Mouse (Mus musculus) kidney, embryonic 16.5 days (tissue): Measurements from ENCODE around the gene Mrpl11. TPM values are rescaled to one million over a fixed set of nuclear protein-coding genes. Genes with fewer than 3 reads are reported as not detected.

Source experiments
- ATAC-seq: fragments of 200-750 bp; cut with Nextera tagmentation; 2 replicates; pipeline ENCODE4 v1.8.0; 2017; ENCODE audit warnings: moderate TSS enrichment; ENCODE audit not compliant: low FRiP score, low TSS enrichment
- H3K27ac ChIP-seq: fragments of 300-500 bp; sonication (generic); 2 replicates; pipeline ENCODE4 v1.5.1; 2014; ENCODE audit warnings: low read length
- H3K27me3 ChIP-seq: fragments of 300-500 bp; sonication (generic); 2 replicates; pipeline ENCODE4 v1.6.1; 2014; ENCODE audit warnings: low read length, control low read depth, mixed read lengths; ENCODE audit not compliant: insufficient read depth
- H3K36me3 ChIP-seq: fragments of 300-500 bp; sonication (generic); 2 replicates; pipeline ENCODE4 v1.6.1; 2014; ENCODE audit warnings: low read length, control low read depth, mixed read lengths; ENCODE audit not compliant: insufficient read depth
- H3K4me1 ChIP-seq: fragments of 300-500 bp; sonication (generic); 2 replicates; pipeline ENCODE4 v1.6.1; 2014; ENCODE audit warnings: low read length, control low read depth, mixed read lengths; ENCODE audit not compliant: insufficient read depth
- H3K4me2 ChIP-seq: fragments of 300-500 bp; sonication (generic); replicated peaks from 2 replicates; pipeline ENCODE4 v1.6.1; 2014; ENCODE audit warnings: low read depth, low read length
- H3K4me3 ChIP-seq: fragments of 300-500 bp; sonication (generic); 2 replicates; pipeline ENCODE4 v1.5.1; 2014; ENCODE audit warnings: mild to moderate bottlenecking, low read length
- H3K9ac ChIP-seq: fragments of 300-500 bp; sonication (generic); replicated peaks from 2 replicates; pipeline ENCODE4 v1.6.1; 2014; ENCODE audit warnings: low read length
- H3K9me3 ChIP-seq: fragments of 300-500 bp; sonication (generic); 2 replicates; pipeline ENCODE4 v1.6.1; 2016; ENCODE audit warnings: low read length, control low read depth
- WGBS: fragments of 180-500 bp; shearing (Covaris S2); extraction: QIAGEN DNeasy Blood & Tissue Kit; methylation state at CpG from one replicate; pipeline ENCODE4 v1.1.7; 2014; 5-methylcytosine and 5-hydroxymethylcytosine counted together
- polyA plus RNA-seq: library from polyadenylated mRNA; unstranded; fragments of >200 nt; fragmentation: Nextera tagmentation; extraction: Ambion mirVana; gene quantifications from 2 replicates; pipeline ENCODE4 v1.2.1, GENCODE M21; 2015

Mrpl11 gene
- polyA plus RNA-seq, result 102 and 106 TPM in 2 replicates

DNA sequence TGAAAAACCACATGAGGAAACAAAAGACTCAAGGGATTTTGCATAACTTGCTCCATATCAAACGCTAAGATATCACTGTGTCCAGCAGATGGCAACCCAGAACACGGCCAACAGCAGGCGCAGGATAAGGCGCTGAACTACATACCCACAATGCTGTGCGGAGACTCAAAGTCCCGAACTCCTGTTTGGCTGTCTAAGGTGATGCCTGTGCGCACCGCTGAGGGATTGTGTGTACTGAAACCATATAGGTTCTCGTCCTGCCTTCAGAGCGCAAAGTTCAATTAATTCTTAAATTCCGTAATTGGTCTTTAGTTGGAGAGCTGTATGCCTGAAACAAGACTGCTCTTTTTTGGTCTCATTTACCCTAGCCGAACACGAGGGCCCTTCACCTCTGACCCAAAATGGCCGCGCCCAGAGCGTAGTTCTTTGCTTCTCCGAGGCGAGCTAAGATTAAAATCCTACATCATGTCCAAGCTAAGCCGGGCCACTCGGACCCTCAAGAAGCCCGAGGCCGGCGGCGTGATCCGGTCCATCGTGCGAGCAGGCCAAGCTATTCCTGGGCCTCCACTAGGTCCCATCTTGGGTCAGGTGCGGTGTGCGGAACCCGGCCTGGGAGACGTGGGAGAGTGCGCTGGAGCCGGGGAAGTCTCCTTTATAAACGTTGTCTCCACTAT is at the start of gene Mrpl11:
TSS of gene Mrpl11 (plus strand) at position 220 of the 674 bp plus-strand sequence.
- Histone ChIP-seq H3K9me3 (no peaks in the 10 kb centered on the region), H3K4me3 (peak within 1 kb of the TSS; percentile 86), H3K27ac (peak within 1 kb of the TSS; percentile 80), H3K36me3 (peaks cover 23% of the 10 kb centered on the region), H3K4me1 (peaks cover 7% of the 10 kb centered on the region), H3K9ac (peak within 1 kb of the TSS; percentile 88), H3K4me2 (peak within 1 kb of the TSS; percentile 79), H3K27me3 (no peaks in the 10 kb centered on the region)
- WGBS, result under 1% methylated on average over 34 of the region's 34 CpGs
- ATAC-seq, result peak; percentile 96

DNA sequence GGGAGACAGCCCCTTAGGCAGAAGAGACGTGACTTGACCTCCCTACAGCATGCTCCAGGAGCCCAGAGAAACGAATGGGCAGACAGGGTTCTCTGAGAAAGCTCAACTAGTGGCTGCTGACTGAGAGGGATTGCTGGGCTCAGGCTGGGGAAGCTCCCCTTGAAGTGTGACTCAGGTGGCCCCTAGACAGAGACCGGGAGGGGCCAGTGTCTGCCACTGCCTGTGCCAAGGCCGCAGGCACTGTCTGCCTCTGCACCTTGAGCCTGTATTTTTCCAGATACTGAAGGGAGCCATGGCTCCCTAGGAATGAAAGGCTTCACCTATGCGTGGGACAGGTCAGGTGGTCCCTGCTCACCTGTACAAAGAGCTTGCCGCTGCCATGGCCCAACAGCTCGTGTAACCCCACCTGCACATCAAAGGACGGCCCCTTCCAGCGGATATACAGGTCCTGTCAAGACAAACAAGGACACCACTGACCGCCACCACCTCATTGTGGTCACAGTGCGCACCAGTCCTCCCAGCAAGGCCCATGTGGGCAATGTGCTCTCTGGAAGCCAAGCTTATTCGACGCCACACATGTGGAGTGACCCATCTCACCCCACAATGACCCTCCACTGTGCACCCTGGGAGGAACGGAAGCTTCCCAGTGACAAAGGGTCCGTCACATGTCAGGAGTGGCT is 45.9 kb upstream of the Mrpl11 start:
- H3K4me1 ChIP-seq, result no peaks in the 10 kb centered on the region
- WGBS, result 90% methylated on average over 15 of the region's 15 CpGs
- no peak overlapping the region for H3K4me3 ChIP-seq

DNA sequence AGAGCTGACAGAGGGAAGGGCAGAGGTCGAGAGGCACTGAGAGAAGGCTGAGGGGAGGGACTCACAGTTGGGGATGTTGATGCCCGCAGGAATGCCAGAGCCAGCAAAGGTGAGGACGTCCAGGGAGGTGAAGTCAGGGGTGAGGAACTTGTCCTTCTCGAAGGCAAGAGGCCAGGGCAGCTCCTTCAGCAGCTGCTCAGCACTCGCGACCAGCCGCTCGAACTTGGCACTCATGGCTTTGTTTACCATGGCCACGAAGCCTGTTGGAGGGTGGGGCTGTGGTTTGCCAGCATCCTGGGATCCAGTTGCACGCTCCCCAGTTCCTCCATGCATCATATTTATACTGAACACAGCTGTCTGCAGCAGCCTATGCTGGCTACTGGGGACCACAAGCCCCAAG is 45.1 kb upstream of the Mrpl11 start:
- no peaks in the 10 kb centered on the region for H3K27me3 ChIP-seq
- WGBS, result 85% methylated on average over 10 of the region's 10 CpGs
- H3K36me3 ChIP-seq, result peaks cover 77% of the 10 kb centered on the region
- H3K4me1 ChIP-seq, result no peaks in the 10 kb centered on the region
- H3K4me2 ChIP-seq, result no peak overlapping the region
- H3K27ac ChIP-seq, result no peak overlapping the region
- H3K9ac ChIP-seq, result no peak overlapping the region
- H3K9me3 ChIP-seq, result no peaks in the 10 kb centered on the region
- no peak for ATAC-seq
- H3K4me3 ChIP-seq, result no peak overlapping the region

More for the DNA sequence above, 45.9 kb upstream of the Mrpl11 start:
- Histone ChIP-seq H3K27me3 (no peaks in the 10 kb centered on the region), H3K4me2 (no peak overlapping the region), H3K9me3 (no peaks in the 10 kb centered on the region), H3K27ac (no peak overlapping the region), H3K36me3 (peaks cover 72% of the 10 kb centered on the region), H3K9ac (no peak overlapping the region)
- ATAC-seq, result no peak

DNA sequence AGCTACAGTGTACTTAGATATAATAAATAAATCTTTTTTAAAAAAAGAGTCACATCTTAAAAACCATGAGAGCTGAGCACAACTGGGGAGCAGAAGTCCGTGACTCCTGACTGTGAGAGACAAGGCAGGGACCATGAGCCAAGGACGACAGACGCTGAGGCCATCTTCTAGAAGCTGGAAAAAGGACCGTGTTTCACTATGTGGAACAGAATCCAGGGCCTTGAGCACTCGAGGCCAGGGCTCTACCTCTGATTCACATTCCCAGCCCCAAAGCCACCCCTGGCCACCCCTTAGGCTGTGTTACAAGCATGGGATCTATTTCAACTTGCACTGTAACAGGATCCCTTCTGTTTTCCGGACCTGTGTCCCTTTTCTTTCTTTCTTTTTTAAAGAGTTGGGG is 42.3 kb upstream of the Mrpl11 start:
- 69% methylated on average over 6 of the region's 6 CpGs for WGBS
- Histone ChIP-seq H3K9ac (no peak overlapping the region), H3K9me3 (no peaks in the 10 kb centered on the region), H3K4me3 (no peak overlapping the region), H3K4me2 (no peak overlapping the region), H3K4me1 (no peaks in the 10 kb centered on the region), H3K36me3 (peaks cover 79% of the 10 kb centered on the region), H3K27ac (no peak overlapping the region), H3K27me3 (no peaks in the 10 kb centered on the region)
- ATAC-seq, result no peak

DNA sequence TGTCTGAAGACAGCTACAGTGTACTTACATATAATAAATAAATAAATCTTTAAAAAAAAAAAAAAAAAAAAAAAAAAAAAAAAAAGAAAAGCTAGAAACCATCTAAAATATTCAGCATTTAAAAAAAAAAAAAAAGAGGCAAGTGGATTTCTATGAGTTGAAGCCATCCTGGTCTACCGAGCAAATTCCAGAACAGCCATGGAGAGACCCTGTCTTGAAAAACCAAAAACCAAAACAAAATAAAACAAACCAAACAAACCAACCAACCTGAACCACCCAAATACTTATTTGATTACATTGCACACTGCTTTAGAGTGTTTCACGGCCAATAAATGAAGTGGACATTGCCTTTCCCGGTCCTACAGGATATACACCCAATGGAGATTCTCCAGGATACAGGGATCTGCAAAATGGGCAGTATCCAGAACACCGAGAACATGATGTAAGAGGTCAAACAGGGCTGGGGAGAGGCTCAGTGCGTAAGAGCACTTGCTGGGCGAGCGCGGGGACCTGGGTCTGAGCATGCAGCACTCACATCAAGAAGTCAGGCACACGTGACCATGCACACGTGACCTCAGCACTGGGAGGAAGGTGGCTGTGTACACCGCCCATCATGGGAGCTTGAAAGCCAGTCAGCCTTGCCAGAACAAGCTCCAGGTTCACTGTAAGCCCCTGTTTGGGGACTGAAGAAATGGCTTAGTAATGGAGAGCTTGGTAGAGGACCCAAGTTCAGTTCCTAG is 36.7 kb upstream of the Mrpl11 start:
- Histone ChIP-seq H3K27ac (no peak overlapping the region), H3K36me3 (peaks cover 38% of the 10 kb centered on the region), H3K9me3 (no peaks in the 10 kb centered on the region), H3K4me3 (no peak overlapping the region), H3K4me2 (no peak overlapping the region), H3K27me3 (no peaks in the 10 kb centered on the region), H3K4me1 (peaks cover 15% of the 10 kb centered on the region), H3K9ac (no peak overlapping the region)
- ATAC-seq, result no peak
- WGBS, result 96% methylated on average over 11 of the region's 11 CpGs

- H3K9ac ChIP-seq, result peak within 1 kb of the TSS; percentile 78
- 0% methylated on average over 32 of the region's 32 CpGs for WGBS
- no peaks in the 10 kb centered on the region for H3K9me3 ChIP-seq
These were observed 33.9 kb upstream of the Mrpl11 start, which contains the start of gene Dpp3 for GRCm38 (mm10) chr19:4927904-4928531. Gene Dpp3, minus strand, starts transcription at chr19:4928287.

DNA sequence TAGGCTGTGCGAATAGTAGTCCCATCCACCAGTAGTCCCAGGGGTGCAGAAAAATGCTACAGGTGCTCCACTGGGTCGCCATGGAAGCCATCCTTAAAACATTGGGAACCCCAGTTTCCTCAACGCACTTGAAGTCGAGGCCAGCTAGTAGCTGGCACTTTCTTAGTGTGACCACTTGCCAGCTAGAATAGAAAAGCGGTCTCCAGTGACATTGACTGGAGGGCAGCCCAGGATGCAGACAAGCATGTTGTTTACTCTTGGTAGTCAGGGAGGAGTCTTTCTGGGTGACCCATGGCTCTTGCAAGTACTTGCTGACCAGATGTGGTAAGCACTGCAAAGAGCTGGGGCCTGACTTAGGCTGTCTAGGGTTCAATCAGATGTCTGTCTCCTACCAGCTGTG is 33.2 kb upstream of the Mrpl11 start:
- ATAC-seq, result peak; percentile 13
- Histone ChIP-seq H3K36me3 (peaks cover 7% of the 10 kb centered on the region), H3K9ac (peak overlapping the region; percentile 78), H3K27me3 (no peaks in the 10 kb centered on the region), H3K27ac (peak overlapping the region; percentile 74), H3K4me2 (peak overlapping the region; percentile 70), H3K4me1 (peaks cover 15% of the 10 kb centered on the region), H3K9me3 (no peaks in the 10 kb centered on the region), H3K4me3 (peak overlapping the region; percentile 72)
- WGBS, result 61% methylated on average over 5 of the region's 5 CpGs

More at GRCm38 (mm10) chr19:4927904-4928531, 33.9 kb upstream of the Mrpl11 start, which contains the start of gene Dpp3:
- Histone ChIP-seq H3K27ac (peak within 1 kb of the TSS; percentile 74), H3K27me3 (no peaks in the 10 kb centered on the region), H3K4me1 (peaks cover 15% of the 10 kb centered on the region), H3K4me2 (peak within 1 kb of the TSS; percentile 70), H3K36me3 (peaks cover 14% of the 10 kb centered on the region), H3K4me3 (peak within 1 kb of the TSS; percentile 72)
- ATAC-seq, result peak; percentile 99

GRCm38 (mm10) chr19:4936896-4937295 is 25.1 kb upstream of the Mrpl11 start:
- no peak for ATAC-seq
- H3K4me3 ChIP-seq, result no peak overlapping the region
- WGBS, result 80% methylated on average over 2 of the region's 2 CpGs
- no peaks in the 10 kb centered on the region for H3K9me3 ChIP-seq
- H3K4me2 ChIP-seq, result no peak overlapping the region
- no peak overlapping the region for H3K9ac ChIP-seq
- no peaks in the 10 kb centered on the region for H3K36me3 ChIP-seq
- no peaks in the 10 kb centered on the region for H3K4me1 ChIP-seq
- H3K27me3 ChIP-seq, result no peaks in the 10 kb centered on the region
- H3K27ac ChIP-seq, result no peak overlapping the region

- H3K9ac ChIP-seq, result no peak overlapping the region
- no peak overlapping the region for H3K4me2 ChIP-seq
- no peak overlapping the region for H3K27ac ChIP-seq
- H3K4me1 ChIP-seq, result peaks cover 4% of the 10 kb centered on the region; the same call in 1 of the 2 replicates
- no peaks in the 10 kb centered on the region for H3K27me3 ChIP-seq
- WGBS, result 87% methylated on average over 17 of the region's 17 CpGs
- no peaks in the 10 kb centered on the region for H3K9me3 ChIP-seq
- no peak for ATAC-seq
- H3K4me3 ChIP-seq, result no peak overlapping the region
- H3K36me3 ChIP-seq, result no peaks in the 10 kb centered on the region
These were observed 24.3 kb upstream of the Mrpl11 start for GRCm38 (mm10) chr19:4937444-4938310.
